Mouse (Mus musculus): ENCODE data around the gene Mia3. TPM values are rescaled to one million over a fixed set of nuclear protein-coding genes. Genes with fewer than 3 reads are reported as not detected.
A peak's percentile ranks its signal among the peaks of the same experiment; 100 is the strongest.

Gene Mia3
- total and polyA plus RNA-seq, 2 experiments: 113 to 213 TPM

- TF ChIP-seq CTCF (IDR thresholded peaks at IDR 0.05; ENCODE audit: low read depth, low read length) (no peak), POLR2A (IDR thresholded peaks at IDR 0.05; ENCODE audit: extremely low read depth, insufficient read depth, low read length) (no peak)
- H3K4me3 ChIP-seq (ENCODE audit: insufficient read depth, low read depth, low read length): no peak overlapping the region
- peaks cover 3% of the 10 kb centered on the region; the same call in 1 of the 2 replicates for H3K4me1 ChIP-seq (ENCODE audit: control insufficient read depth, insufficient read depth, low read length)
- no peak for DNase-seq (ENCODE audit: extremely low read depth, low read depth, low spot score)
- peaks cover 11% of the 10 kb centered on the region; the same call in 1 of the 2 replicates for H3K36me3 ChIP-seq (ENCODE audit: control insufficient read depth, insufficient read depth, low read length)
- WGBS: 94% methylated on average over 1 of the region's 1 CpGs
- H3K27ac ChIP-seq (replicated peaks; ENCODE audit: insufficient read depth, low read depth, low read length): no peak overlapping the region
- H3K79me2 ChIP-seq (ENCODE audit: control insufficient read depth, insufficient read depth, low read length): no peaks in the 10 kb centered on the region; the same call in 1 of the 2 replicates
- no peak overlapping the region for H3K9ac ChIP-seq (ENCODE audit: low read depth, low read length)
- H3K27me3 ChIP-seq (ENCODE audit: control insufficient read depth, insufficient read depth, low read length): no peaks in the 10 kb centered on the region
These were observed 60.9 kb downstream of the Mia3 start for GRCm38 (mm10) chr1:183308476-183308875.

- Histone ChIP-seq H3K27me3 (ENCODE audit: control insufficient read depth, insufficient read depth, low read length) (no peaks in the 10 kb centered on the region), H3K79me2 (ENCODE audit: control insufficient read depth, insufficient read depth, low read length) (no peaks in the 10 kb centered on the region; the same call in 1 of the 2 replicates), H3K4me3 (ENCODE audit: insufficient read depth, low read depth, low read length) (no peak overlapping the region), H3K27ac (replicated peaks; ENCODE audit: insufficient read depth, low read depth, low read length) (no peak overlapping the region), H3K36me3 (ENCODE audit: control insufficient read depth, insufficient read depth, low read length) (peaks cover 11% of the 10 kb centered on the region; the same call in 1 of the 2 replicates), H3K4me1 (ENCODE audit: control insufficient read depth, insufficient read depth, low read length) (peaks cover 3% of the 10 kb centered on the region; the same call in 1 of the 2 replicates), H3K9ac (ENCODE audit: low read depth, low read length) (no peak overlapping the region)
- DNase-seq (ENCODE audit: extremely low read depth, low read depth, low spot score): no peak
- WGBS: 81% methylated on average over 3 of the region's 3 CpGs
- no peak for TF ChIP-seq CTCF (IDR thresholded peaks at IDR 0.05; ENCODE audit: low read depth, low read length)
- TF ChIP-seq POLR2A (IDR thresholded peaks at IDR 0.05; ENCODE audit: extremely low read depth, insufficient read depth, low read length): no peak
These were observed 61.8 kb downstream of the Mia3 start for GRCm38 (mm10) chr1:183307555-183307954.

- Histone ChIP-seq H3K27me3 (ENCODE audit: control insufficient read depth, insufficient read depth, low read length) (no peaks in the 10 kb centered on the region), H3K4me1 (ENCODE audit: control insufficient read depth, insufficient read depth, low read length) (peaks cover 3% of the 10 kb centered on the region; the same call in 1 of the 2 replicates), H3K4me3 (ENCODE audit: insufficient read depth, low read depth, low read length) (no peak overlapping the region), H3K27ac (replicated peaks; ENCODE audit: insufficient read depth, low read depth, low read length) (no peak overlapping the region), H3K36me3 (ENCODE audit: control insufficient read depth, insufficient read depth, low read length) (no peaks in the 10 kb centered on the region), H3K9ac (ENCODE audit: low read depth, low read length) (no peak overlapping the region), H3K79me2 (ENCODE audit: control insufficient read depth, insufficient read depth, low read length) (peaks cover 4% of the 10 kb centered on the region; the same call in 1 of the 2 replicates)
- 89% methylated on average over 6 of the region's 6 CpGs for WGBS
- peak; percentile 85 for DNase-seq (ENCODE audit: extremely low read depth, low read depth, low spot score)
- TF ChIP-seq POLR2A (IDR thresholded peaks at IDR 0.05; ENCODE audit: extremely low read depth, insufficient read depth, low read length) (no peak), CTCF (IDR thresholded peaks at IDR 0.05; ENCODE audit: low read depth, low read length) (no peak)
These were observed 70.2 kb downstream of the Mia3 start for GRCm38 (mm10) chr1:183299161-183299560.

- Histone ChIP-seq H3K4me1 (ENCODE audit: control insufficient read depth, insufficient read depth, low read length) (peaks cover 3% of the 10 kb centered on the region; the same call in 1 of the 2 replicates), H3K4me3 (ENCODE audit: insufficient read depth, low read depth, low read length) (peak overlapping the region; percentile 79), H3K79me2 (ENCODE audit: control insufficient read depth, insufficient read depth, low read length) (peaks cover 4% of the 10 kb centered on the region; the same call in 1 of the 2 replicates), H3K27ac (replicated peaks; ENCODE audit: insufficient read depth, low read depth, low read length) (peak overlapping the region; percentile 55), H3K36me3 (ENCODE audit: control insufficient read depth, insufficient read depth, low read length) (peaks cover 6% of the 10 kb centered on the region; the same call in 1 of the 2 replicates), H3K27me3 (ENCODE audit: control insufficient read depth, insufficient read depth, low read length) (no peaks in the 10 kb centered on the region), H3K9ac (ENCODE audit: low read depth, low read length) (peak overlapping the region; percentile 75)
- TF ChIP-seq POLR2A (IDR thresholded peaks at IDR 0.05; ENCODE audit: extremely low read depth, insufficient read depth, low read length): no peak
- no peak for TF ChIP-seq CTCF (IDR thresholded peaks at IDR 0.05; ENCODE audit: low read depth, low read length)
- DNase-seq (ENCODE audit: extremely low read depth, low read depth, low spot score): peak; percentile 26
- under 1% methylated on average over 20 of the region's 20 CpGs for WGBS
These were observed 71.4 kb downstream of the Mia3 start for GRCm38 (mm10) chr1:183297886-183298489.

GRCm38 (mm10) chr1:183297473-183297885, 71.9 kb downstream of the Mia3 start:
- 2% methylated on average over 29 of the region's 30 CpGs for WGBS
- Histone ChIP-seq H3K9ac (ENCODE audit: low read depth, low read length) (peak overlapping the region; percentile 75), H3K4me3 (ENCODE audit: insufficient read depth, low read depth, low read length) (peak overlapping the region; percentile 79), H3K27me3 (ENCODE audit: control insufficient read depth, insufficient read depth, low read length) (no peaks in the 10 kb centered on the region), H3K27ac (replicated peaks; ENCODE audit: insufficient read depth, low read depth, low read length) (peak overlapping the region; percentile 55), H3K36me3 (ENCODE audit: control insufficient read depth, insufficient read depth, low read length) (peaks cover 9% of the 10 kb centered on the region; the same call in 1 of the 2 replicates), H3K4me1 (ENCODE audit: control insufficient read depth, insufficient read depth, low read length) (peaks cover 3% of the 10 kb centered on the region; the same call in 1 of the 2 replicates), H3K79me2 (ENCODE audit: control insufficient read depth, insufficient read depth, low read length) (peaks cover 4% of the 10 kb centered on the region; the same call in 1 of the 2 replicates)
- TF ChIP-seq CTCF (IDR thresholded peaks at IDR 0.05; ENCODE audit: low read depth, low read length) (no peak), POLR2A (IDR thresholded peaks at IDR 0.05; ENCODE audit: extremely low read depth, insufficient read depth, low read length) (no peak)
- no peak for DNase-seq (ENCODE audit: extremely low read depth, low read depth, low spot score)

All from liver, adult 2 months (tissue).